Mouse (Mus musculus) lung, adult 2 months (tissue): ENCODE results near the gene Gan. TPM values are rescaled to one million over a fixed set of nuclear protein-coding genes. Genes with fewer than 3 reads are reported as not detected.

ENCODE experiments used
- DNase-seq: peaks from one replicate; pipeline ENCODE4 v3.0.0; 2022
- H3K4me1 ChIP-seq: fragments of 200-500 bp; 2 replicates; pipeline ENCODE4 v1.6.1; 2011; ENCODE audit warnings: low read length; ENCODE audit not compliant: control insufficient read depth, insufficient read depth
- H3K4me3 ChIP-seq: fragments of 200-500 bp; replicated peaks from 2 replicates; pipeline ENCODE3; 2011; ENCODE audit warnings: low read depth, mild to moderate bottlenecking, control low read depth, low read length; ENCODE audit errors: extremely low read depth
- CTCF ChIP-seq: fragments of 200-500 bp; IDR thresholded peaks from 2 replicates; pipeline ENCODE4 v1.5.1; 2011; ENCODE audit warnings: mild to moderate bottlenecking, low read length, control low read depth; ENCODE audit not compliant: insufficient read depth
- POLR2A ChIP-seq: fragments of 200-500 bp; IDR thresholded peaks from 2 replicates; pipeline ENCODE4 v1.6.1; 2011; ENCODE audit warnings: low read depth, mild to moderate bottlenecking, control low read depth, low read length, borderline replicate concordance; ENCODE audit errors: extremely low read depth
- WGBS: fragments of 180-500 bp; shearing (Covaris S2); methylation state at CpG from one replicate; pipeline ENCODE4 v1.1.7; 2018; 5-methylcytosine and 5-hydroxymethylcytosine counted together
- polyA plus RNA-seq: library from polyadenylated mRNA; depleted of rRNA; stranded (reverse); fragments of >200 nt; gene quantifications from 2 replicates; pipeline ENCODE4 v1.2.3, GENCODE M21; 2012

The Gan gene
- polyA plus RNA-seq, 1 experiment, result 8.6 TPM

DNA sequence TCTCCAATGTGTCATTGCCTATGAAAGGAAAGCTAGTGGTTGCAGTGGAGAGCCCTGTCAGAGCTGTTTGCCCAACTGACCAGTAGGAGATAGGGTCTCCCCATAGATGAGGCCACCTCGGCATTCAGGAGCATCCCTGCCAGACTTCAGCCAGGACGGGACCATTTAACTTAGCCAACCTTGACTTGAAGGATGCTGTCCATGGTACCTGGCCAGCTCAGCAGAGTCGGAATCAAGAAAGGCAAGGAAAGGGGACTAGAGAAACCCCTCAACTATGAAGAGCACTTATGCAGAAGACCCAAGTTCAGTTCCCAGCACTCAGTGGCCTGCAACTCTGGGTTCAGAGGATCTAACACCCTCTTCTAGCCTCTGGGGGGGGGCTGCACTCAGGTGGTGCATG lies 15.8 kb downstream of the Gan start:
- Histone ChIP-seq H3K4me1 (peaks cover 24% of the 10 kb centered on the region), H3K4me3 (no peak overlapping the region)
- no peak for DNase-seq
- no peak for TF ChIP-seq POLR2A
- no peak for TF ChIP-seq CTCF
- 80% methylated on average over 3 of the region's 3 CpGs for WGBS

DNA sequence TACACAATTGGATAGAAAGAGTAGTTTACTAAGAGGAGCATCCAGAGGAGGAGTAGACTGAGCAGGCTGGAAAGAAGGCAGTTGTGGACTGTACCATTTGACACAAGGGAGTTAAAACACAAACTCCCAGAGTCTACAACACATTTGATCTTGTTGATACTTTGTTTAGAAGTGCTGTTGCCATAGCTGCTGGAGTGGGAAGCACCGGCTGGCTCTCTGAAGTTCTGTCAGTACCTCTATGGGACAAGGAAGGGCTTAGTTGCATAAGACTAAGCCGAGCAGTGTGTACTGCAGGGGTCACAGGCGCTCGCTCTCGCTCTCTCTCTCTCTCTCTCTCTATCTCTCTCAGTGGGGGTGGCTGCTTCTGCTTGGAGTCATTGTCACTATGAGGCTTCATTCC lies 16.6 kb downstream of the Gan start:
- H3K4me3 ChIP-seq, result no peak overlapping the region
- TF ChIP-seq CTCF (no peak), POLR2A (no peak)
- no peak for DNase-seq

DNA sequence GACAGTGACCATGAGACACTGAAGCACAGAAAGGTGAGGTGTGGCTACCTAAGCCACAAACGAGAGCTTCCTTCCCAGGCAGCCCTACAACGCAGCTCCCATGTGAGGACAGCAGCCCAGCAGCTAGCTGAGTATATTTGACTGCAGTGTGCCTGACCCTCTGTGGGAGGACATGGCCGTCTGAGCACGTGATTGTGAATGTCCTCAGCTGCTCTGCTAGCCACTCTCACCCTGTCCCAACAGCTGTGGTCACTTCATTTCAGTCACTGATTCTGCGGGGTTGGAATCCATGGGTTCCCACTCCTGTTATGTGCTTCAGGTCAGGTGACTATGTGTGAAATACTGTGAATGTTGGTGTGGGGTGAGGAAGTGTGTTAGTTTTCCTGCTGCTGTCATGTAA lies 18.4 kb downstream of the Gan start:
- no peak for DNase-seq
- no peak overlapping the region for H3K4me3 ChIP-seq
- TF ChIP-seq CTCF, result no peak
- TF ChIP-seq POLR2A, result no peak
- 62% methylated on average over 5 of the region's 5 CpGs for WGBS
- H3K4me1 ChIP-seq, result peaks cover 28% of the 10 kb centered on the region

More for the DNA sequence above, 16.6 kb downstream of the Gan start:
- H3K4me1 ChIP-seq, result peaks cover 28% of the 10 kb centered on the region
- WGBS, result 69% methylated on average over 5 of the region's 5 CpGs

DNA sequence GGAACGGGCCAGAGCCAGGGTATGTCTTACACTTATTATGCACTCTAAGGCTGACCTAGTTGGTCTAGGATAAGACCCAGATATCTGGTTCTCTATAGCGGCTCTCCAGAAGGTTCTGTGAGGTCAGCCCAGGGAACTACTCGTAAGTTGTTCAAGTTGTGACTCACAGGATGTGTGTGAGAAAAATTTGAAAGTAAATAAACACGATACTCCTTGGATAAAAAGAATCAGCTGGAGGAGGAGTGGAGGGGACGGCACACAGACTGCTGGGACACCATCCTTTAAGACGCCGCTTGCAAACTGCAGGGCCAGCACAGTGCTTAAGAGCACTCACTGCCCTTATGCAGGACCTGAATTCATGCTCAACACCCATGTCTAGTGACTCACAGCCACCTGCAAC lies 19.3 kb downstream of the Gan start:
- 50% methylated on average over 7 of the region's 7 CpGs for WGBS
- Histone ChIP-seq H3K4me3 (no peak overlapping the region), H3K4me1 (peaks cover 28% of the 10 kb centered on the region)
- no peak for TF ChIP-seq POLR2A
- no peak for TF ChIP-seq CTCF
- DNase-seq, result no peak

DNA sequence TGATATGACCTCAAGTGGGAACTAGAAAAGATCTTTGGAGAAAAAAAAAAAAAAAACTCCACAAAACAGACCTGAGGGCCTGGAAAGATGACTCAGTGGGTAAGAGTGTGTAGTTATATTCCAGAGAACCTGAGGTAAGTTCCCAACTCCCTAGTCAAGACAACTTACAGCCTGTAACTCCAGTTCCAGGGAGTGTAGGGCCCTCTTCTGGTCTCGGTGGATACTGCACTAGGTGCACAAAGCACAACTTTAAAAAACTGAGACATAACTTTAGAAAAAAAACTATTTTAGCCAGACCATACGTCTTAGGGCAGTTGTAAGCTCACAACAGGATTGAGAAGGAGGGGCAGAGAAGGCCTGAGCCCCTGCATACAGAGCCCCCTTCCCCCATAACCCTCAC lies 20.1 kb downstream of the Gan start:
- TF ChIP-seq POLR2A (no peak), CTCF (peak; percentile 9; the same call in 1 of the 2 replicates)
- no peak for DNase-seq
- H3K4me1 ChIP-seq, result peaks cover 25% of the 10 kb centered on the region
- no peak overlapping the region for H3K4me3 ChIP-seq
- 92% methylated on average over 2 of the region's 2 CpGs for WGBS

DNA sequence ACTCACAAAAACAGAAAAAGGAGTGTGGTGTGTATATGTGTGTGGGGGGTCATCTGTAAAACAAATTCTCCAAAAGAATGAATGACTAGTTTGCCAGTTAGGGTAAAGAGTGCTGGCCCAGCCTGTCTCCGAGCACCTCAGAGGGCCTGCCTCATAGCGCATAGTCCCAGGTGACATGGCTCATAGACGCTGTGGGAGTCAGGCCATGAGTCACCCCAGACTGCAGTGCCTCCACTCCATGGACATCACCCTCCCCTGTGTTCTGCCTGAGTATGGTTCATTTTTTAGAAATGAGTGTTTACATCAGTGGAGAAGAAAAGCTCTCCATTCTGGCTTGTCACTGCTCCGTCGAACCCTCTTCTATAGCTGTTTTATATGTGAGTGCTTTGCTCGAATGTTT lies 20.7 kb downstream of the Gan start:
- no peak for TF ChIP-seq POLR2A
- TF ChIP-seq CTCF, result no peak
- no peak for DNase-seq
- H3K4me3 ChIP-seq, result no peak overlapping the region
- WGBS, result 67% methylated on average over 6 of the region's 6 CpGs
- peaks cover 25% of the 10 kb centered on the region for H3K4me1 ChIP-seq

DNA sequence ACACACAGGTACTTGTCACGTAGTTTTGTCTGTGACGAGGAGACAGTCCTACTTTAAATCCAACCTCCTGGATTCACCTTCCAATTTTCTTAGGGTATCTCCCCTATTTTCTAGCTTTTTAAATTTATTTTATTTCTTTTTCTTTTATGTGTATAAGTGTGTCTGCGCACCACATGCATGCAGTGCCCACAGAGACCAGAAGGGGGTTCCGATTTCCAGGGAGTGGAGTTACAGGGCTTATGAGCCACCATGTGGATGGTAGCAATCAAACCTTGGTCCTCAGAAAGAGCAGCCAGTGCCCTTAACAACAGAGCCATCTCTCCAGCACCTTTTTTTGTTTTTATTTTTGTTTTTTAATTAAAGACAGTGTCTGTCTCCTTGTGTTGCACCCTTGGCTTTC lies 24.8 kb downstream of the Gan start:
- DNase-seq, result no peak
- WGBS, result 96% methylated on average over 4 of the region's 4 CpGs
- Histone ChIP-seq H3K4me1 (peaks cover 5% of the 10 kb centered on the region; the same call in 1 of the 2 replicates), H3K4me3 (no peak overlapping the region)
- peak; percentile 24 for TF ChIP-seq CTCF
- no peak for TF ChIP-seq POLR2A

DNA sequence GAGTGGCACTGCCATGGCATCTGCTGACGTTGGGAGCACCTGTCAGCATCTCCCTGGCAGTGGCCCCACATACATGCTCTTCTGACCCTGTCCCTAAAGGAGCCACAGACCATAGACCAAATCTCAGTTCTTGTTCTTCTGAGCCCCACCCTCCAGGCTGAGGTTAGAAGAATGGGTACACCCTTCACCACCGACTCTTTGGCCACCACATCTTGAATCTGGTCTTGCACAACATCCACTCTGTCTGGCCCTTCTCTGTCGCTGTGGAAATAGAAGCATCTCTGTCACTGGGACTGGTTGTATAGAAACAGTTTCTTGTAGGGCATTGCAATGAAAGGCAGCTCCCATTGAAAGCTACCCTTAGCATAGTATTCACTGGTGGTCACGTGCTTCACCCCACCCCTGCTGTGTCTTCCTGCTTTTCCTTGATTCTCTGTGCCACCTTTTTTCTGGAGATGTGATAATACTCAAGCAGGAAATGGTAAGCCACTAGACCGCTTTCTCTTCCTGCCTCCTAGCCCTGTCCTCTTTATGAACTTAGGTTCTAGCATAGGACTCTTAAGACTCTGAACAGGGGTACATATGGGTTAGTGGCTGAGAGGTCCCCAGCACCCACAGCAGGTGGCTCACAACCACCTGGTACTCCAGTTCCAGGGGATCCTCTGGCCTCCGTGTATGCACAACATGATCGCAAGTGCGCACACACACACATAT lies 25.9 kb downstream of the Gan start:
- TF ChIP-seq POLR2A (no peak), CTCF (no peak)
- Histone ChIP-seq H3K4me3 (no peak overlapping the region), H3K4me1 (peaks cover 3% of the 10 kb centered on the region; the same call in 1 of the 2 replicates)
- DNase-seq, result no peak
- 79% methylated on average over 8 of the region's 8 CpGs for WGBS

DNA sequence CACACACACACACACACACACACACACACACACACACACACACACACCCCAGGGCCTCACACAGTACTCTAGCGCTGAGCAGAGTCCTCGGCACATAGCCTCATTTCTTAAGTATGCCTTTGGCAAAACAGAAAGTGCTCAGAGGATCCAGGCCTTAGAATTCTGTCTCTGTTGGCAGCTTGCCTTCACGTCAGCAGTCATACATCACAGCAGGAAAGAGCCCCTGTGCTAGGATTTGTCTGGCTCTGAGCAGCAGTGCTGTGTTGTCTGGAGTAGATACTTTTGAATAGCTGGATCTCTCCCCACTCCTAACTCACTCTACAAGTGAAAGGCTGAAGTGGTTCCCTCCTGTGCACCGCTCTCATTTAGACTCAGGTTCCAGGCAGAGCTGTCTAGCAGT lies 36.4 kb downstream of the Gan start:
- Histone ChIP-seq H3K4me3 (no peak overlapping the region), H3K4me1 (peaks cover 4% of the 10 kb centered on the region; the same call in 1 of the 2 replicates)
- 81% methylated on average over 4 of the region's 4 CpGs for WGBS
- no peak for TF ChIP-seq CTCF
- no peak for TF ChIP-seq POLR2A
- DNase-seq, result no peak

DNA sequence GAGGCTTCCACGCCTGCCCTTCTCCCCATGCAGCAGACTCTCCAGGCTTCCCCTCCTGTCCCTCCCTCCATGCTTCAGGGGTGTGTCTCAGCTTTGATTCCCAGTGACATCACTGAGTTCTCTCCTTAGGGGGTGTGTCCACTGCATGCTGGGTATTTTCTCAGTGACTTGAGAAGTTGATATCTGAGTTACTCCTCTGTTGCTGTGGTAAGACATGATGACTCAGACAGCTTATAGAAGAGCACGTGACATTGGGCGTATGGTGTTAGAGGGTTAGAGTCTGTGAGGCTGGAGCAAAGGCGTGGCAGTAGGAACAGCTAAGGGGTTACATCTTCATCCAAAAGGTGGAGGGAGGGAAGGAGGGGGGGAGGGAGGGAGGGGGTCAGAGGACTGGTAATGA lies 38.7 kb downstream of the Gan start:
- 98% methylated on average over 4 of the region's 4 CpGs for WGBS
- no peak for TF ChIP-seq CTCF
- no peak for TF ChIP-seq POLR2A

More for the DNA sequence above, 38.7 kb downstream of the Gan start:
- no peak for DNase-seq
- Histone ChIP-seq H3K4me3 (no peak overlapping the region), H3K4me1 (peaks cover 14% of the 10 kb centered on the region)
